Mouse (Mus musculus): ENCODE data around the gene Kynu.

- TF ChIP-seq POLR2A (IDR thresholded peaks at IDR 0.05; ENCODE audit: low read depth, low read length) = no peak
- TF ChIP-seq CTCF (conservative IDR thresholded peaks at IDR 0.05; ENCODE audit: insufficient read depth, insufficient read length, low read depth, low read length) = no peak; the same call in 1 of the 2 replicates
These were observed at the start of gene Kynu for GRCm38 (mm10) chr2:43555062-43555888.

All from kidney, adult 2 months (tissue).